Mouse (Mus musculus) forebrain, embryonic 16.5 days (tissue): Measurements from ENCODE around the gene Cyp2w1. TPM values are rescaled to one million over a fixed set of nuclear protein-coding genes. Genes with fewer than 3 reads are reported as not detected.
A peak's percentile ranks its signal among the peaks of the same experiment; 100 is the strongest.

Experiments
- ATAC-seq: fragments of 200-750 bp; cut with Nextera tagmentation; 2 replicates; pipeline ENCODE4 v1.8.0; 2017; ENCODE audit warnings: mild to moderate bottlenecking, moderate library complexity
- H3K27ac ChIP-seq: fragments of 300-500 bp; sonication (generic); 2 replicates; pipeline ENCODE4 v1.5.1; 2014; ENCODE audit warnings: low read length, control low read depth
- H3K27me3 ChIP-seq: fragments of 300-500 bp; sonication (generic); replicated peaks from 2 replicates; pipeline ENCODE4 v1.6.1; 2014; ENCODE audit warnings: low read length; ENCODE audit not compliant: control insufficient read depth, insufficient read depth
- H3K36me3 ChIP-seq: fragments of 300-500 bp; sonication (generic); 2 replicates; pipeline ENCODE4 v1.6.1; 2014; ENCODE audit not compliant: control insufficient read depth, insufficient read depth
- H3K4me1 ChIP-seq: fragments of 300-500 bp; sonication (generic); replicated peaks from 2 replicates; pipeline ENCODE4 v1.6.1; 2014; ENCODE audit warnings: low read length; ENCODE audit not compliant: control insufficient read depth, insufficient read depth
- H3K4me2 ChIP-seq: fragments of 300-500 bp; sonication (generic); 2 replicates; pipeline ENCODE4 v1.6.1; 2014; ENCODE audit warnings: mild to moderate bottlenecking, low read length, control low read depth
- H3K4me3 ChIP-seq: fragments of 300-500 bp; sonication (generic); replicated peaks from 2 replicates; pipeline ENCODE4 v1.5.1; 2014; ENCODE audit warnings: mild to moderate bottlenecking, low read length, control low read depth
- H3K9ac ChIP-seq: fragments of 300-500 bp; sonication (generic); replicated peaks from 2 replicates; pipeline ENCODE4 v1.6.1; 2014; ENCODE audit warnings: low read depth, low read length, control low read depth
- H3K9me3 ChIP-seq: fragments of 300-500 bp; sonication (generic); 2 replicates; pipeline ENCODE4 v1.6.1; 2016; ENCODE audit warnings: low read length; ENCODE audit not compliant: control insufficient read depth
- WGBS: fragments of 180-500 bp; shearing (Covaris S2); extraction: QIAGEN DNeasy Blood & Tissue Kit; methylation state at CpG from one replicate; pipeline ENCODE4 v1.1.7; 2014; 5-methylcytosine and 5-hydroxymethylcytosine counted together
- polyA plus RNA-seq: library from polyadenylated mRNA; unstranded; fragments of >200 nt; fragmentation: Nextera tagmentation; extraction: Ambion mirVana; gene quantifications from 2 replicates; pipeline ENCODE4 v1.2.1, GENCODE M21; 2015

Gene Cyp2w1
- polyA plus RNA-seq, 1 experiment from 2014 or later: not detected

GRCm38 (mm10) chr5:139368638-139369320, 16.4 kb downstream of the Cyp2w1 start:
- Histone ChIP-seq H3K4me1 (peaks cover 23% of the 10 kb centered on the region), H3K36me3 (no peaks in the 10 kb centered on the region), H3K9ac (no peak overlapping the region), H3K4me2 (no peak overlapping the region), H3K27me3 (no peaks in the 10 kb centered on the region), H3K4me3 (no peak overlapping the region), H3K9me3 (no peaks in the 10 kb centered on the region), H3K27ac (no peak overlapping the region)
- no peak for ATAC-seq
- 78% methylated on average over 11 of the region's 11 CpGs for WGBS

DNA sequence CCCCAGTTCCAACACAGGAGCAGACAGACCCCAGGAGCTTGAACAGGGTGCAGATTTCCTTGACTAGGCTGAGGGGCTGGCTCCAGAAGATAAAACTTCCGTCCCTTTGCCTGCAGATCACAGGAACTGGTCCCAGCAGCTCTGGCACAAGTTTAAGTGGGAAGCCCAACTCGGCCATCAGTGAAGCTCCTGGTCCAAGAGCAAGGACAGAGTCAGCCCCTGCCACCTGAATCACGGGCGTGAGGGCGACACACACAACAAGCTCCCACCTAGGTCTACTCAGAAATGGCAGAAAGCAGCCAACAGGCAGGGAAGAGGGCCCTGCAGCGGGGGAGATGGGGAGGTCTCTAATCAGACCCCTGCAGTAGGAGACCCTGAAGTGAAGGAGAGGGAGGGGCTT, 17.9 kb downstream of the Cyp2w1 start:
- no peaks in the 10 kb centered on the region for H3K27me3 ChIP-seq
- H3K9ac ChIP-seq: no peak overlapping the region
- H3K4me2 ChIP-seq: no peak overlapping the region
- H3K9me3 ChIP-seq: no peaks in the 10 kb centered on the region
- no peak for ATAC-seq
- WGBS: 85% methylated on average over 6 of the region's 6 CpGs
- peaks cover 13% of the 10 kb centered on the region for H3K4me1 ChIP-seq
- H3K27ac ChIP-seq: no peak overlapping the region
- no peak overlapping the region for H3K4me3 ChIP-seq
- H3K36me3 ChIP-seq: no peaks in the 10 kb centered on the region

DNA sequence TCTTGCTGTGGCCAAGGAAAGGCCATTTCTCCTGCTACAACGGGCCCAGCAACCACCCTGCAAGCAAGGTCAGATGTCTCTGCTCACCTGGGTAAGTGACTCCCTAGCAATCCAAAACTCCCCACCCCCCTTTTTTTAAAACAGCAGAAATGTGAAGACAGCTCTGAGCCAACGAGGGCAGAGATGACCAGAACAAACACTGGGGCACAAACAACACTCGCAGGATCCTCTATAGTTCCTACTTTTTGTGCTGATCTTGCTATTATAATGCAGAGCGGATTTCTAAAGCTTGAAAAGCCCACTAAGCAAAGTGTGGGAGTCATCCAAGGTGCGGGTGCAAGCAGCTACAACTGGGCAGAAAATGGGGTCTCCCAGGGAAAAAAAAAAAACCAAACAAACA, 18.7 kb downstream of the Cyp2w1 start:
- Histone ChIP-seq H3K36me3 (no peaks in the 10 kb centered on the region), H3K9ac (no peak overlapping the region), H3K27ac (no peak overlapping the region), H3K9me3 (no peaks in the 10 kb centered on the region), H3K4me3 (no peak overlapping the region; the same call in 1 of the 2 replicates), H3K4me1 (peaks cover 13% of the 10 kb centered on the region), H3K27me3 (no peaks in the 10 kb centered on the region), H3K4me2 (peak overlapping the region; percentile 88; the same call in 1 of the 2 replicates)
- WGBS: 65% methylated on average over 5 of the region's 5 CpGs
- no peak for ATAC-seq

DNA sequence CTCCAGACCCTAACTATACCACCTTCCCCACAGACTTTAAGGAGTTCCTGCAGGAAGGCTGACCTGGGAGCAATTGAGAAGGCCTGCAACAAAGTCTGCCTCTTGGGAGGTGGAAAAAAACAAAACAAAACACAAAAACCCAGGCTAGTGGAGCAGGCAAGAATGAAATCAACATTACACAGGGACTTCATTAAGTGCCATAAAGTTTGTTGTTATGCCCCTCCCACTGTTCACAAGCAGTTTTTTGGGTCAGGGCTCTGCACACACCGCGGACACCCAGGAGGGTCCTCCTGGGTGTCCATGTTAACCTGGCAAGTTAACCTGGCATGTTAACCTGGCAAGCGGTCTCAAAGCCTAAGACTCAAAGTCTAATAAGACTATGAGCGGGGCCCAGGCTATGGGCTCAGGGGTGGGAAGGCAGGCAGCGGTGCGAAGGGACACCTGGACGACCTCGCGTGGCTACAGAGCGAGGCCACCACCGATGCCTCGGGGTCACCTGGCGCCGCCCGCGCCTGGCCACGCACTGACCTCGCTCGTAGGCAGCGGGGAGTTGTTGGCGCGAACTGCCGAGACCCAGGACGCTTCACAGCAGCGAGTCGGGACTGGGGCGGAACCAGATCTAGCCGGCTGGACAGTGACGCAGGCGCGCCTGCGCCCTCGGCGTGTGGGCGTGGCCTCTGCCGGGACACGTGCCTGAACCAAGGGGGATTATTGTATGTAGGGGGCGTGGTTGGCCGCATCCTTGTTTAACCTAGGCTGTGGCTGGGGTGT, 19.4 kb downstream of the Cyp2w1 start:
- H3K4me2 ChIP-seq: peak overlapping the region; percentile 88
- no peaks in the 10 kb centered on the region for H3K9me3 ChIP-seq
- peaks cover 13% of the 10 kb centered on the region for H3K4me1 ChIP-seq
- peak overlapping the region; percentile 58; the same call in 1 of the 2 replicates for H3K27ac ChIP-seq
- H3K27me3 ChIP-seq: no peaks in the 10 kb centered on the region
- peak overlapping the region; percentile 77 for H3K4me3 ChIP-seq
- H3K9ac ChIP-seq: peak overlapping the region; percentile 87
- peak; percentile 94 for ATAC-seq
- 2% methylated on average over 39 of the region's 39 CpGs for WGBS
- no peaks in the 10 kb centered on the region for H3K36me3 ChIP-seq

GRCm38 (mm10) chr5:139373126-139373525, 20.7 kb downstream of the Cyp2w1 start:
- no peak overlapping the region for H3K9ac ChIP-seq
- H3K27ac ChIP-seq: no peak overlapping the region
- H3K4me1 ChIP-seq: peaks cover 16% of the 10 kb centered on the region
- H3K4me2 ChIP-seq: no peak overlapping the region
- ATAC-seq: no peak
- no peak overlapping the region for H3K4me3 ChIP-seq
- no peaks in the 10 kb centered on the region for H3K27me3 ChIP-seq
- 87% methylated on average over 3 of the region's 3 CpGs for WGBS
- H3K36me3 ChIP-seq: no peaks in the 10 kb centered on the region
- H3K9me3 ChIP-seq: no peaks in the 10 kb centered on the region

DNA sequence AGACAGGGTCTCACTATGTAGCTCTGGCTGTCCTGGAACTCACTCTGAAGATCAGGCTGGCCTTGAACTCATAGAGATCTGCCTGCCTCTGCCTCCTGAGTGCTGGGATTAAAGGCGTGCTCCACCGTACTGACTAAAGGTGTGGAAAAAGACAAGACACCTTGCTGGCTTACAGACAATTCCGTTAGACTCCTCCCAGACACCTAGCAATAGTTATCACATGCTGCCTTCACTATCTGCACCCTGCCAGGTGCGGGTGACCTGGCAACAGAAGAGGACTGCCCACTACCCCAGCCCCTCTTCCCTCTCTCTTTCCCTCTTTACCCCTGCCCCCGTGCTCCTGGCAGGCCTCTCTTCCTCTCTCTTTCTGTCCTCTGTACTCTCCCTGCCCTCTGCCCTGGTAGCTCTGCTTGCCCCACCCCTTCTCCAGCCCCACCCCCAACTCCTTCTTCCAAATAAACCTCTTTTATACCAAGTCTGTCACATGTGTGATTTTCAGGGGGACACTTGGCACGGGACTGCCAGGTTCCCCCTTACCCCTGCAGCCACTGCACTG, 21.6 kb downstream of the Cyp2w1 start:
- Histone ChIP-seq H3K9me3 (no peaks in the 10 kb centered on the region), H3K36me3 (no peaks in the 10 kb centered on the region), H3K9ac (no peak overlapping the region), H3K27ac (no peak overlapping the region), H3K4me3 (no peak overlapping the region), H3K4me2 (no peak overlapping the region), H3K4me1 (peaks cover 17% of the 10 kb centered on the region), H3K27me3 (no peaks in the 10 kb centered on the region)
- 85% methylated on average over 6 of the region's 6 CpGs for WGBS
- no peak for ATAC-seq

GRCm38 (mm10) chr5:139374841-139375240, 22.4 kb downstream of the Cyp2w1 start:
- no peak overlapping the region for H3K4me2 ChIP-seq
- whole genome bisulfite sequencing: 85% methylated on average over 2 of the region's 2 CpGs
- H3K9ac ChIP-seq: no peak overlapping the region
- no peaks in the 10 kb centered on the region for H3K36me3 ChIP-seq
- no peak for ATAC-seq
- H3K27me3 ChIP-seq: no peaks in the 10 kb centered on the region
- H3K4me3 ChIP-seq: no peak overlapping the region
- no peak overlapping the region for H3K27ac ChIP-seq
- no peaks in the 10 kb centered on the region for H3K9me3 ChIP-seq
- H3K4me1 ChIP-seq: peaks cover 20% of the 10 kb centered on the region

DNA sequence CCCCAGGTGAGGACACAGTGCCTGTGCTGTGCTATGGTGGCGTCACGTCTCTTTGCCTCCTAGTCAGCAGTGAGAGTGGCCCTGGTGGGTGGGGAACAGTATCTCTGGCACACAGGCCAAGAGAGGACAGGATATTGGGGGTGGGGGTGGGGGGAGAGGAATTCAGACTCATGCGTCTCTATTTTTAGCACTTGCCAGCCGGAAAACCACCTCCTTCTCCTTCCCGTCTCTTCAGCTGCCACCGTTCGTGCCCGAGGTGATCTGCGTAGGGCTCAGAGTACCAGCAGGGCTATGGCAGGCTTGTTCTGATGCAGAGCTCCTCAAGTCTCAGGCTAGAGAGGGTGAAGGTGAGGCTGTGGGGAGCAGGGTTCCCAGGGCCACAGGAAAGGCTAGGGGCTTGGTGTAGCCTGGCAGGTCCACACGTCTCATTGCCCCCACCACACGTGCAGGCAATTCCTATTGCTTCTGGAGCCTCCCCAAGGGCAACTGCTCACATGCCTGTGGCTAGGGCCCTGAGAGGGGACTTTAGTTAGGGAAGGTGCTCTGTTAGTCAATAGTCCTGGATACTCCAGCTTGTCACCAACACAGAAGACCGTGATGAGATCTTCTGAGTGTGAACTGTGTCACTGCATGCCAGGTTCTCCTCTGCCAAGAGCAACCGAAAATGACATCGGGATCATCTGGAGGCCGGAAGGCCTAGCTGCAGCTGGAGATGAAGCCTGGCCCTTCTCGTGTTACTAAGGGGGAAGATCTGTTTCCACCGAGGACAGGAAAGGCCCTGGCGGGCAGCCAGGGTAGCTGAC, 25.3 kb downstream of the Cyp2w1 start, which contains the start of gene Gpr146:
Gene Gpr146, plus strand, starts transcription at position 230 of the 803 bp plus-strand sequence.
- ATAC-seq: no peak
- H3K9me3 ChIP-seq: no peaks in the 10 kb centered on the region
- H3K9ac ChIP-seq: no peak within 1 kb of the TSS
- 86% methylated on average over 18 of the region's 18 CpGs for WGBS
- H3K27me3 ChIP-seq: no peaks in the 10 kb centered on the region
- no peaks in the 10 kb centered on the region for H3K36me3 ChIP-seq
- H3K4me1 ChIP-seq: peaks cover 18% of the 10 kb centered on the region
- H3K4me2 ChIP-seq: no peak within 1 kb of the TSS
- H3K4me3 ChIP-seq: no peak within 1 kb of the TSS
- H3K27ac ChIP-seq: no peak within 1 kb of the TSS

GRCm38 (mm10) chr5:139378271-139378556, 25.8 kb downstream of the Cyp2w1 start:
- ATAC-seq: no peak
- Histone ChIP-seq H3K27me3 (no peaks in the 10 kb centered on the region), H3K4me2 (no peak overlapping the region), H3K9ac (no peak overlapping the region), H3K4me3 (no peak overlapping the region), H3K4me1 (peaks cover 17% of the 10 kb centered on the region), H3K9me3 (no peaks in the 10 kb centered on the region), H3K36me3 (no peaks in the 10 kb centered on the region), H3K27ac (no peak overlapping the region)
- WGBS: 97% methylated on average over 7 of the region's 7 CpGs
